In genomic region chr2:102048296-102049175, GRCm38 (mm10) we compare ENCODE assay signal across 16 mouse cellular contexts.
DNase-seq lines count a peak whose midpoint lies in the region; ATAC-seq lines count a peak whose summit lies in the region.
"Had no signal": no experiment of that assay in that cellular context is flagged by ENCODE, and none has a peak within 500 bp of the region (broad histone marks: within the 10 kb centered on the region; RNA-seq: fewer than 3 reads in every experiment).

No protein-coding gene starts in this region.

- no peak overlapping the region for H3K27ac ChIP-seq in hindbrain, embryonic 11.5 days (ENCODE audit: low read depth, low read length)
- H3K27ac ChIP-seq in hindbrain, embryonic 10.5 days, result no peak overlapping the region
- no peak overlapping the region for H3K27ac ChIP-seq in kidney, embryonic 14.5 days (ENCODE audit: low read depth, low read length)
- H3K27ac ChIP-seq: embryonic facial prominence, embryonic 13.5 days had no signal

- no peaks in the 10 kb centered on the region for H3K27me3 ChIP-seq in hindbrain, embryonic 11.5 days (ENCODE audit: control insufficient read depth, insufficient read depth, low read length)
- no peaks in the 10 kb centered on the region for H3K27me3 ChIP-seq in hindbrain, embryonic 10.5 days (ENCODE audit: insufficient read depth, poor library complexity, severe bottlenecking)
- H3K27me3 ChIP-seq in kidney, embryonic 14.5 days (ENCODE audit: control insufficient read depth, insufficient read depth, low read length), result no peaks in the 10 kb centered on the region
- H3K27me3 ChIP-seq: embryonic facial prominence, embryonic 13.5 days had no signal

- no peak overlapping the region for H3K4me2 ChIP-seq in hindbrain, embryonic 11.5 days (replicated peaks; ENCODE audit: low read depth, low read length)
- no peak overlapping the region for H3K4me2 ChIP-seq in kidney, embryonic 14.5 days (replicated peaks; ENCODE audit: low read depth, low read length)
- H3K4me2 ChIP-seq: embryonic facial prominence, embryonic 13.5 days; heart, embryonic 11.5 days had no signal

- DNase-seq in hindbrain, embryonic 11.5 days (ENCODE audit: low spot score), result peak; percentile 22
- DNase-seq in hindbrain, embryonic 10.5 days (ENCODE audit: low spot score), result no peak
- DNase-seq in kidney, adult 9 months, result peak; percentile 83
- DNase-seq in ZHBTc4 (ENCODE audit: low read depth, low spot score), result peak; percentile 24
- DNase-seq in kidney, postnatal 25 days, result peak; percentile 17 to 49
- no peak for DNase-seq in c-Kit-positive CD71-positive TER-119-positive erythroid progenitor cells, embryonic 14.5 days (ENCODE audit: low spot score)
- DNase-seq: cerebellum, adult 11 months; gastrocnemius, postnatal 36 days; heart, postnatal 14 days; lung, postnatal 14 days; spleen, adult 18-20 months; thymus, adult 18-20 months had no signal

- no peaks in the 10 kb centered on the region for H3K9me3 ChIP-seq in hindbrain, embryonic 11.5 days (ENCODE audit: control insufficient read depth, low read length)
- no peaks in the 10 kb centered on the region for H3K9me3 ChIP-seq in hindbrain, embryonic 10.5 days
- H3K9me3 ChIP-seq in kidney, embryonic 14.5 days (ENCODE audit: control insufficient read depth, low read length), result no peaks in the 10 kb centered on the region
- H3K9me3 ChIP-seq: embryonic facial prominence, embryonic 13.5 days had no signal

- no peak overlapping the region for H3K9ac ChIP-seq in hindbrain, embryonic 11.5 days (ENCODE audit: low read depth, low read length)
- no peak overlapping the region for H3K9ac ChIP-seq in kidney, embryonic 14.5 days (ENCODE audit: low read depth, low read length)
- H3K9ac ChIP-seq: embryonic facial prominence, embryonic 13.5 days had no signal

- H3K4me1 ChIP-seq in hindbrain, embryonic 11.5 days (replicated peaks; ENCODE audit: control insufficient read depth, insufficient read depth, low read length), result 0 out of 2 replicates have a peak, but pooled peaks cover 2% of the 10 kb centered on the region
- peaks cover 42% of the 10 kb centered on the region for H3K4me1 ChIP-seq in hindbrain, embryonic 10.5 days (replicated peaks)
- no peaks in the 10 kb centered on the region for H3K4me1 ChIP-seq in kidney, embryonic 14.5 days (ENCODE audit: control insufficient read depth, insufficient read depth, low read length)

- 66% methylated on average over 16 of the region's 16 CpGs for WGBS in hindbrain, embryonic 11.5 days
- WGBS in hindbrain, embryonic 10.5 days, result 75% methylated on average over 16 of the region's 16 CpGs
- WGBS in kidney, embryonic 14.5 days, result 81% methylated on average over 16 of the region's 16 CpGs

- H3K4me3 ChIP-seq in hindbrain, embryonic 11.5 days (ENCODE audit: low read depth, low read length), result no peak overlapping the region
- no peak overlapping the region for H3K4me3 ChIP-seq in hindbrain, embryonic 10.5 days
- no peak overlapping the region for H3K4me3 ChIP-seq in kidney, embryonic 14.5 days (ENCODE audit: low read length)
- H3K4me3 ChIP-seq: embryonic facial prominence, embryonic 13.5 days had no signal

- 0 out of 2 replicates have a peak, but pooled peaks have one; percentile 55 for ATAC-seq in hindbrain, embryonic 11.5 days (ENCODE audit: low FRiP score)
- ATAC-seq in kidney, embryonic 14.5 days (ENCODE audit: low FRiP score, low TSS enrichment), result no peak
- ATAC-seq: inflammation-experienced regulatory T-cells, adult 6 months had no signal

- H3K36me3 ChIP-seq in hindbrain, embryonic 11.5 days (ENCODE audit: control insufficient read depth, insufficient read depth, low read length), result no peaks in the 10 kb centered on the region
- peaks cover 16% of the 10 kb centered on the region for H3K36me3 ChIP-seq in hindbrain, embryonic 10.5 days
- no peaks in the 10 kb centered on the region for H3K36me3 ChIP-seq in kidney, embryonic 14.5 days (ENCODE audit: control insufficient read depth, insufficient read depth, low read length)

Comparison
In these comparisons a context has a peak if more than half of its experiments do, and no peak if none do; other contexts are left out.
1. DNase-seq: peak in hindbrain, embryonic 11.5 days (single experiment), kidney, adult 9 months (single experiment), ZHBTc4 (single experiment) and kidney, postnatal 25 days (2 of 2); none in hindbrain, embryonic 10.5 days (single experiment) and c-Kit-positive CD71-positive TER-119-positive erythroid progenitor cells, embryonic 14.5 days (single experiment).